Mouse (Mus musculus) liver, embryonic 11.5 days (tissue): ENCODE measurements around the gene Oxa1l. TPM values are rescaled to one million over a fixed set of nuclear protein-coding genes. Genes with fewer than 3 reads are reported as not detected.

Experiments used
- ATAC-seq: fragments of 200-750 bp; cut with Nextera tagmentation; replicated peaks from 2 replicates; pipeline ENCODE4 v1.8.0; 2017; ENCODE audit warnings: moderate number of reproducible peaks, mild to moderate bottlenecking, moderate TSS enrichment, moderate library complexity; ENCODE audit not compliant: low FRiP score
- DNase-seq: peaks from one replicate; pipeline ENCODE4 v3.0.0-alpha.2; 2017; ENCODE audit warnings: low spot score
- H3K27ac ChIP-seq: fragments of 300-500 bp; sonication (generic); 2 replicates; pipeline ENCODE4 v1.5.1; 2014; ENCODE audit warnings: mild to moderate bottlenecking, low read depth, low read length, control low read depth
- H3K27me3 ChIP-seq: fragments of 300-500 bp; sonication (generic); replicated peaks from 2 replicates; pipeline ENCODE4 v1.6.1; 2014; ENCODE audit warnings: low read length, mixed read lengths; ENCODE audit not compliant: control insufficient read depth, insufficient read depth
- H3K36me3 ChIP-seq: fragments of 300-500 bp; sonication (generic); 2 replicates; pipeline ENCODE4 v1.6.1; 2014; ENCODE audit warnings: mild to moderate bottlenecking, low read length, moderate library complexity, mixed read lengths; ENCODE audit not compliant: control insufficient read depth, insufficient read depth
- H3K4me1 ChIP-seq: fragments of 300-500 bp; sonication (generic); replicated peaks from 2 replicates; pipeline ENCODE4 v1.6.1; 2014; ENCODE audit warnings: low read length, mixed read lengths; ENCODE audit not compliant: control insufficient read depth, insufficient read depth
- H3K4me2 ChIP-seq: fragments of 300-500 bp; sonication (generic); 2 replicates; pipeline ENCODE4 v1.6.1; 2014; ENCODE audit warnings: mild to moderate bottlenecking, control low read depth, moderate library complexity
- H3K4me3 ChIP-seq: fragments of 300-500 bp; sonication (generic); 2 replicates; pipeline ENCODE4 v1.5.1; 2014; ENCODE audit warnings: low read depth, low read length, control low read depth
- H3K9ac ChIP-seq: fragments of 300-500 bp; sonication (generic); 2 replicates; pipeline ENCODE4 v1.6.1; 2014; ENCODE audit warnings: low read depth, low read length, control low read depth
- H3K9me3 ChIP-seq: fragments of 300-500 bp; sonication (generic); 2 replicates; pipeline ENCODE4 v1.6.1; 2016; ENCODE audit warnings: low read length, inconsistent platforms, mixed read lengths; ENCODE audit not compliant: control insufficient read depth
- WGBS: fragments of 180-500 bp; shearing (Covaris S2); extraction: QIAGEN DNeasy Blood & Tissue Kit; methylation state at CpG from one replicate; pipeline ENCODE4 v1.1.7; 2014; 5-methylcytosine and 5-hydroxymethylcytosine counted together
- polyA plus RNA-seq: library from polyadenylated mRNA; unstranded; fragments of >200 nt; fragmentation: Nextera tagmentation; extraction: Ambion mirVana; gene quantifications from 2 replicates; pipeline ENCODE4 v1.2.1, GENCODE M21; 2014

The Oxa1l gene
- polyA plus RNA-seq, 1 experiment from 2014 or later, result 42.3 TPM

- Histone ChIP-seq H3K27me3 (no peaks in the 10 kb centered on the region), H3K9me3 (no peaks in the 10 kb centered on the region), H3K27ac (no peak overlapping the region), H3K9ac (no peak overlapping the region), H3K36me3 (peaks cover 50% of the 10 kb centered on the region), H3K4me3 (no peak overlapping the region), H3K4me2 (no peak overlapping the region), H3K4me1 (peaks cover 7% of the 10 kb centered on the region)
- ATAC-seq (no peak), DNase-seq (no peak)
- WGBS, result 94% methylated on average over 10 of the region's 10 CpGs
Measured at GRCm38 (mm10) chr14:54366581-54366980, 5.9 kb downstream of the Oxa1l start.

GRCm38 (mm10) chr14:54367429-54368060 lies 6.9 kb downstream of the Oxa1l start:
- H3K27ac ChIP-seq, result no peak overlapping the region
- H3K27me3 ChIP-seq, result no peaks in the 10 kb centered on the region
- no peak overlapping the region for H3K4me2 ChIP-seq
- H3K9ac ChIP-seq, result no peak overlapping the region
- H3K9me3 ChIP-seq, result no peaks in the 10 kb centered on the region
- no peak for ATAC-seq
- DNase-seq, result no peak
- H3K4me1 ChIP-seq, result no peaks in the 10 kb centered on the region
- no peak overlapping the region for H3K4me3 ChIP-seq
- 91% methylated on average over 18 of the region's 18 CpGs for WGBS
- peaks cover 56% of the 10 kb centered on the region for H3K36me3 ChIP-seq

- WGBS, result 92% methylated on average over 3 of the region's 3 CpGs
- no peaks in the 10 kb centered on the region for H3K27me3 ChIP-seq
- DNase-seq (no peak), ATAC-seq (no peak)
- H3K27ac ChIP-seq, result no peak overlapping the region
- H3K4me3 ChIP-seq, result no peak overlapping the region
- H3K4me2 ChIP-seq, result no peak overlapping the region
- H3K36me3 ChIP-seq, result peaks cover 46% of the 10 kb centered on the region
- H3K9me3 ChIP-seq, result no peaks in the 10 kb centered on the region
- H3K4me1 ChIP-seq, result no peaks in the 10 kb centered on the region
- H3K9ac ChIP-seq, result no peak overlapping the region
Measured at GRCm38 (mm10) chr14:54369372-54369771, 8.7 kb downstream of the Oxa1l start.

GRCm38 (mm10) chr14:54370595-54370994 lies 10.0 kb downstream of the Oxa1l start:
- H3K27ac ChIP-seq, result no peak overlapping the region
- WGBS, result 91% methylated on average over 6 of the region's 6 CpGs
- H3K4me3 ChIP-seq, result no peak overlapping the region
- H3K4me1 ChIP-seq, result no peaks in the 10 kb centered on the region
- no peak for ATAC-seq
- no peak overlapping the region for H3K9ac ChIP-seq
- no peak for DNase-seq
- peaks cover 46% of the 10 kb centered on the region for H3K36me3 ChIP-seq
- H3K27me3 ChIP-seq, result no peaks in the 10 kb centered on the region
- H3K9me3 ChIP-seq, result no peaks in the 10 kb centered on the region
- no peak overlapping the region for H3K4me2 ChIP-seq

- H3K9ac ChIP-seq, result no peak overlapping the region
- no peaks in the 10 kb centered on the region for H3K4me1 ChIP-seq
- DNase-seq (no peak), ATAC-seq (no peak)
- H3K9me3 ChIP-seq, result no peaks in the 10 kb centered on the region
- 95% methylated on average over 10 of the region's 10 CpGs for WGBS
- H3K27me3 ChIP-seq, result no peaks in the 10 kb centered on the region
- no peak overlapping the region for H3K27ac ChIP-seq
- H3K4me2 ChIP-seq, result no peak overlapping the region
- H3K4me3 ChIP-seq, result no peak overlapping the region
- H3K36me3 ChIP-seq, result peaks cover 46% of the 10 kb centered on the region
Measured at GRCm38 (mm10) chr14:54371460-54371859, 10.8 kb downstream of the Oxa1l start.

- H3K4me1 ChIP-seq, result no peaks in the 10 kb centered on the region
- H3K4me2 ChIP-seq, result no peak overlapping the region
- ATAC-seq, result no peak
- H3K27me3 ChIP-seq, result no peaks in the 10 kb centered on the region
- H3K27ac ChIP-seq, result no peak overlapping the region
- no peak for DNase-seq
- H3K36me3 ChIP-seq, result peaks cover 36% of the 10 kb centered on the region
- no peak overlapping the region for H3K4me3 ChIP-seq
- 93% methylated on average over 9 of the region's 9 CpGs for WGBS
- H3K9ac ChIP-seq, result no peak overlapping the region
- no peaks in the 10 kb centered on the region for H3K9me3 ChIP-seq
Measured at GRCm38 (mm10) chr14:54372923-54373322, 12.3 kb downstream of the Oxa1l start.

- Histone ChIP-seq H3K9me3 (no peaks in the 10 kb centered on the region), H3K4me2 (no peak overlapping the region), H3K4me1 (no peaks in the 10 kb centered on the region), H3K9ac (no peak overlapping the region), H3K27me3 (no peaks in the 10 kb centered on the region), H3K4me3 (no peak overlapping the region), H3K27ac (no peak overlapping the region), H3K36me3 (peaks cover 8% of the 10 kb centered on the region; the same call in 1 of the 2 replicates)
- WGBS, result 71% methylated on average over 3 of the region's 3 CpGs
- ATAC-seq, result no peak
- DNase-seq, result no peak
Measured at GRCm38 (mm10) chr14:54375916-54376315, 15.3 kb downstream of the Oxa1l start.

GRCm38 (mm10) chr14:54377166-54377565 lies 16.5 kb downstream of the Oxa1l start:
- H3K9ac ChIP-seq, result no peak overlapping the region
- no peaks in the 10 kb centered on the region for H3K9me3 ChIP-seq
- H3K36me3 ChIP-seq, result peaks cover 3% of the 10 kb centered on the region; the same call in 1 of the 2 replicates
- WGBS, result 75% methylated on average over 6 of the region's 6 CpGs
- no peak overlapping the region for H3K4me2 ChIP-seq
- no peak for DNase-seq
- H3K27ac ChIP-seq, result no peak overlapping the region
- H3K4me1 ChIP-seq, result peaks cover 2% of the 10 kb centered on the region; the same call in 1 of the 2 replicates
- ATAC-seq, result no peak
- no peaks in the 10 kb centered on the region for H3K27me3 ChIP-seq
- no peak overlapping the region for H3K4me3 ChIP-seq

- H3K4me1 ChIP-seq, result peaks cover 16% of the 10 kb centered on the region
- H3K9ac ChIP-seq, result no peak overlapping the region
- DNase-seq (no peak), ATAC-seq (no peak)
- H3K27ac ChIP-seq, result no peak overlapping the region
- no peaks in the 10 kb centered on the region for H3K9me3 ChIP-seq
- H3K36me3 ChIP-seq, result no peaks in the 10 kb centered on the region
- no peak overlapping the region for H3K4me2 ChIP-seq
- no peaks in the 10 kb centered on the region for H3K27me3 ChIP-seq
- no peak overlapping the region for H3K4me3 ChIP-seq
- WGBS, result 73% methylated on average over 13 of the region's 13 CpGs
Measured at GRCm38 (mm10) chr14:54379571-54379970, 18.9 kb downstream of the Oxa1l start.
